Mouse (Mus musculus) left cerebral cortex, postnatal 14 days (tissue): ENCODE data around the gene Rbfox3. TPM values are rescaled to one million over a fixed set of nuclear protein-coding genes. Genes with fewer than 3 reads are reported as not detected.

Experiments
- DNase-seq, 2 experiments: peaks; one replicate each; pipeline ENCODE4 v3.0.0; 2021 to 2022; ENCODE audit warnings: low spot score in 2 of 2, mixed read lengths in 1 of 2
- intact Hi-C: fragments of 180-260 bp; cut with DNase I; formaldehyde crosslinking; loops from one replicate; pipeline ENCODE4 v1.15.1; 2025
- total RNA-seq, 2 experiments: library from RNA; stranded (reverse); gene quantifications; 2 replicates each; pipeline ENCODE4 v1.2.3; 2021

Rbfox3 gene
- total RNA-seq, 2 experiments from 2014 or later, result 297 to 325 TPM

DNA sequence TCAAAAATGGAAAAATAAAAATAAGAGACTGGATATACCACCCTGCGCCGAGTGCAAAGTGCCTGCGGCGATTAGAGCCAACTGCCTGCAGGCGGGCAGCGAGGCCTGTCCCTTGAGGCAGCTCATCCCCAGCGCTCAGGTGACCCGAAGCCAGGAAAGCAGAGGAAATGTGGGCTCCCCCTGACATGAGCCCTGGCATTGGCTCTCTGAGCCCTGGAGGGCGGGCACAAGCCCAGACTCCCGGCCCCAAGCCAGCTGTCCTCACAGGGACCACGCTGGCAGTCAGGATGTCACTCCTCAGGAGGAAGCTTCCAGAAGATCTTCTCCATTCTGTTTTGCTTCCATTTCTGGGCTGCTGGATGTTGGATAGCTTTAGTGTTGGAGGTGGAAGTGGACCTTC is 53.1 kb downstream of the Rbfox3 start:
- DNase-seq, result no peak
- intact Hi-C loops, result loop anchor here (5.0 kb wide), 1 partner anchor 49 kb away; no protein-coding TSS in a partner anchor

DNA sequence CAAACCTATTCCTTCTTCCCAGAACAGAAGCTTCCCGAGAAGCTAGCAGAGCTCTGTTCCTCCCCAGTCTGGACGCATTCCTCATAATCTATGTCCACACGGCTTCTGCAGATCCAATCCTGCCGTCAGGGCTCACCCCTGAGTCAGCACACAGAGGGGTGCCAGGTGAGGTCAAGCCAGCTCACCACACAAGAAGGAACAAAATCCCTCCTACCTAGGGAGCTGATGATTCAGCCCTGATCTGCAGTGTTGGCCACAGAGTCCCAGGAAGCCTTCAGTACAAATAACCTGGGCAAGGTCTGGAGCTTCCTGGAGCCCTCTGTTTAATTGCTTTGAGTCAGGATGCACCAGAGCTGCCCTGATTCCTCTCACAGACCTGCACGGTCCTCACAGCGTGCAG is 60.0 kb downstream of the Rbfox3 start:
- intact Hi-C loops, result no loop called here

GRCm38 (mm10) chr11:118847986-118848385 is 63.4 kb downstream of the Rbfox3 start:
- intact Hi-C loops, result no loop called here
- DNase-seq, result peak in 1 of 2 experiments; percentile 50

More for the DNA sequence above, 60.0 kb downstream of the Rbfox3 start:
- DNase-seq, result no peak

GRCm38 (mm10) chr11:118840992-118841391 is 70.4 kb downstream of the Rbfox3 start:
- DNase-seq, result no peak
- intact Hi-C loops, result no loop called here

- DNase-seq, result no peak
- intact Hi-C loops, result no loop called here
Observed at GRCm38 (mm10) chr11:118838167-118838566, 73.2 kb downstream of the Rbfox3 start.

GRCm38 (mm10) chr11:118836889-118837288 is 74.5 kb downstream of the Rbfox3 start:
- no peak for DNase-seq
- intact Hi-C loops, result no loop called here

- intact Hi-C loops, result no loop called here
- DNase-seq, result no peak
Observed at GRCm38 (mm10) chr11:118832793-118833481, 78.5 kb downstream of the Rbfox3 start.

GRCm38 (mm10) chr11:118831730-118832129 is 79.7 kb downstream of the Rbfox3 start:
- intact Hi-C loops, result no loop called here
- no peak for DNase-seq

DNA sequence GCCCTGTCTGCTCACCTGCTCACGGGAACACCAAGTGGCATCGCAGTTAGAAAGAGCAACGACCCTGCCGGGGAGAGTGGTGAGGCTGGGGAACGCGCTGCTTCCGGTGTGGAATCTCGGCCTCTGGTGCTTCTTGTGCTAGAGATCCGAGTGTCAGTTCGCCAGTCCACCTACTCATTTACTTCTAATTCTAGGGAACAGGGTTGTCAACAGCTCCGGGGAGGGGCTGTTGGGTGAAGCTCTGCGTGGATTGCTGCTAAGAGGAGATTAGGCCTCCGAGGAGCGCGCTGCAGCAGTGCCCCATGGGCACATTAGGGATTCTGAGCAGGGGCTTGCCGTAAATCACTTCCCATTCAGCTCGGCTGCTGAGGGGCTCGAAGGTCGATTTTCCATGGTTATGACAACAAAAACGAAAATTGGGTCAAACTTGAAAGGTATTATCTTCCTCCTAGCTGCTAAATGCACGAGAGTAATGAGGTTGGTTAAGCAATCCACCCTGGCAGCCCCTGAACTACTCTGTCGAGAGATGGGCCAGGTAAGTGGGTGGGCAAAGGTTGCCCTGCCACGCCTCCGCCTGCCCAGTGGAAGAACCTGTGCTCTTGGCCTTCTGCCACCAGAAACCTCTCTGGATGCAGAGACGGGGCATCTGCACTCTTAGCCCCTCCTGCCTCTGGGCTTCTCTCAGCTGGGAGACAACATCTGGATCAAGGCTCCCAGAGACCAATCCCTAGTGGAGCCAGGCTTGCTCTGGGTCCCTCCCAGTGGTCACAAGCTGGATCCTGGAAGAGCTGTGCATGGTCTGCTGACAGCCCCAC is 85.9 kb downstream of the Rbfox3 start:
- intact Hi-C loops, result no loop called here
- DNase-seq, result no peak

DNA sequence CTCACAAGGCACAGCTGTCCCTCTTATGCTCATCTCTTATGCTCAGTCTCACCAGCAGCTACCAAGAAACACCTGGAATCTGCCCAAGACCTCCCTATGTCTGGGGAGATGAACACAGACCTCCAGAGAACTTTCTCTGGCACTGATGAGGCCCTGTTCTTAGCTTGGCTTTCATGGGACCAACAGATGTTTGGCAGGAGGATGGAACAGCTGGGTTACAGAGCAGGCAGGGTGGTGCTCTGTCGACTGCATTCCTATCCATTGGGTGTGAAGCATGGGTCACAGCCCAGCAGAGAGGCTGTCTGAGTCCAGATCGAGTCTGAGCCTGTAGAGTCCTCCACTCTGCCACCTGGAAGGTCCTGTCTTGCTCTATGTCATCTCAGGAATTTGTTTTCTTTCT is 90.0 kb downstream of the Rbfox3 start:
- intact Hi-C loops, result no loop called here
- no peak for DNase-seq

- DNase-seq, result peak; percentile 45 to 54
- intact Hi-C loops, result no loop called here
Observed at GRCm38 (mm10) chr11:118818528-118818927, 92.9 kb downstream of the Rbfox3 start.

DNA sequence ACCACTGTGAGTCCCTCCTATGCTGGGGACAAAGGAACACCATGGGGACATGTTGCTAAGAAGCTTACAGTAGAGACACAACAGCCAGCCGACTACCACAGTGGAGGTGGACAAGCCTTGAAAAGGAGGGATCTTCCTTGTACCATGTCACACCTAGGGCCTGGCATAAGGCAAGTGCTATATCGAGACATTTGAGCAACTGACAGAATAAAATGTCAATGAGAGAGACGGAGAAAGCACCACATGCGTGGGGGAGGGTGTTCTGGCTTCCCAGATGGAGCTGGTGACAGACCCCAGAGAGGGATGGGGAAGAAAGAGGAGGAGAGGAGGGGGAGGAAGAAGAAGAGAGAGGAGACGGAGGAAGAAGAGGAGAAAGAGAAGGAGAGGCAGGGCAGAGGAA is 96.3 kb downstream of the Rbfox3 start:
- DNase-seq, result peak in 1 of 2 experiments; percentile 35
- intact Hi-C loops, result no loop called here

- intact Hi-C loops, result no loop called here
- peak in 1 of 2 experiments; percentile 35 for DNase-seq
Observed at GRCm38 (mm10) chr11:118813942-118814341, 97.5 kb downstream of the Rbfox3 start.

GRCm38 (mm10) chr11:118811404-118811803 is 100.0 kb downstream of the Rbfox3 start:
- intact Hi-C loops, result no loop called here

GRCm38 (mm10) chr11:118807511-118807910 is 103.9 kb downstream of the Rbfox3 start:
- DNase-seq, result no peak
- intact Hi-C loops, result no loop called here

More at GRCm38 (mm10) chr11:118811404-118811803, 100.0 kb downstream of the Rbfox3 start:
- DNase-seq, result no peak

GRCm38 (mm10) chr11:118794856-118795602 is 116.4 kb downstream of the Rbfox3 start:
- no peak for DNase-seq
- intact Hi-C loops, result loop anchor here (5.0 to 10.0 kb wide), 2 partner anchors 38 to 110 kb away; no protein-coding TSS in a partner anchor

DNA sequence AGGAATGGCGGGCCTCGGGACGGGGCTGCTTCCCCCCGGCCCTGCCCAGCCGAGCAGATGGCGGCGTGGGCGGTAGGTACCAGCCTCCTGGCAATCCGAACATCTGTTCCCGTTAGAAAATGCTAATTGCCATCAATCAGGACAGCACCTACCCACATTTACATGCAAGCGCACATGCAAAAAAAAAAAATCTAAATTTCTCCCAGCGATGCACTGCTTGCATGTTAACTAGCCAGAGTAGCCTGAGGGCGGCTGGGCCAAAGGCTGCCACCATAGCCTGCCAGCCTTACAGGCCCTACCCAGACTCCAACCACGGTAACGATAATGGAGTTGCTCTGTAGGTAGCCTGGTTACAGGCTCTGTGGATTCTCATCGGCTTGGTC is 117.8 kb downstream of the Rbfox3 start:
- intact Hi-C loops, result loop anchor here (5.0 to 10.0 kb wide), 2 partner anchors 36 to 111 kb away; no protein-coding TSS in a partner anchor
- peak; percentile 85 to 88 for DNase-seq

DNA sequence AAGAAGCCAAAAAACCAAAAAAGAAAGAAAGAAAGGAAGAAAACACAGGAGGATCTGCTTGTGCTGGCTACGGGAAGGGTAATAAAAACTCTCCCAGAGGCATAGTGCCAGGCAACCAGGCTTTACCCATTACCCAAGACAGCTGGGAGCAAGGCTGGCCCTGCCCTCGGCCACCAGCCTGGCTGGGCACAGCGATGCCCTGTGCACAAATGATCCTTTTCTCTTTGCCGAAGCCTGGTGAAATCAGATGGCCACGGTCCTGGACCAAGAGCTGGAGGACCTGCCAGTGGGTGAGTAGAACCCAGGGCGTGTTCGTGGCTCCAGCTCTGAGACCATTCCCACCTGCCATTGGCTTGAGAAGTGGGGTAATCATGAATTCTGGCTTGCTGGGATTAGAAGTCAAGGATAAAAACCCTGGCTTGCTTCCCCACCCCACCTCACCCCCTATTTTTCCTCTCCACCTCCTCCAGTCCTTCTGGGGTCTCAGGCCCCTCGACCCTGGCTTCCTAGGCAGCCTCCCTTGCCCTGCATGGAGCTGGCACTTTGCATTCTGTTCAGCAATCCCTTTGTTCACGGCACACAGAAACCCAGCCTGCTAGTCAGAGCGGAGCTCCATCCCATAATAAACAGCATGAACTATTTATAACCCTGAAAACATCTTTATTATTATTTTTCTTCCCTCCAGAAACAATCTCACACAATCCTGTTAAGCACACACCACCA is 118.3 kb downstream of the Rbfox3 start:
- DNase-seq, result peak in 1 of 2 experiments; percentile 52
- intact Hi-C loops, result loop anchor here (5.0 to 10.0 kb wide), 2 partner anchors 36 to 112 kb away; no protein-coding TSS in a partner anchor
